Mouse (Mus musculus) hindbrain, postnatal 0 days (tissue): ENCODE data around the gene Rps12. TPM values are rescaled to one million over a fixed set of nuclear protein-coding genes. Genes with fewer than 3 reads are reported as not detected.

Source experiments
- ATAC-seq: fragments of 200-750 bp; cut with Nextera tagmentation; 2 replicates; pipeline ENCODE4 v1.8.0; 2017; ENCODE audit warnings: mild to moderate bottlenecking, moderate TSS enrichment, moderate library complexity
- DNase-seq: peaks from one replicate; pipeline ENCODE4 v3.0.0-alpha.2; 2015; ENCODE audit warnings: low spot score
- H3K27ac ChIP-seq: fragments of 300-500 bp; sonication (generic); 2 replicates; pipeline ENCODE4 v1.5.1; 2014; ENCODE audit warnings: mild to moderate bottlenecking
- H3K27me3 ChIP-seq: fragments of 300-500 bp; sonication (generic); 2 replicates; pipeline ENCODE4 v1.6.1; 2014; ENCODE audit warnings: low read length, mixed read lengths; ENCODE audit not compliant: insufficient read depth
- H3K36me3 ChIP-seq: fragments of 300-500 bp; sonication (generic); 2 replicates; pipeline ENCODE4 v1.6.1; 2014; ENCODE audit warnings: low read length, mixed read lengths; ENCODE audit not compliant: insufficient read depth
- H3K4me1 ChIP-seq: fragments of 300-500 bp; sonication (generic); 2 replicates; pipeline ENCODE4 v1.6.1; 2014; ENCODE audit warnings: antibody characterized with exemption, low read length, mixed read lengths; ENCODE audit not compliant: insufficient read depth
- H3K4me2 ChIP-seq: fragments of 300-500 bp; sonication (generic); 2 replicates; pipeline ENCODE4 v1.6.1; 2014; ENCODE audit warnings: low read depth, mild to moderate bottlenecking, low read length, moderate library complexity, mixed read lengths
- H3K4me3 ChIP-seq: fragments of 300-500 bp; sonication (generic); 2 replicates; pipeline ENCODE4 v1.5.1; 2014; ENCODE audit warnings: low read length
- H3K9ac ChIP-seq: fragments of 300-500 bp; sonication (generic); replicated peaks from 2 replicates; pipeline ENCODE4 v1.6.1; 2014; ENCODE audit warnings: mild to moderate bottlenecking, low read length, moderate library complexity, mixed read lengths
- H3K9me3 ChIP-seq: fragments of 300-500 bp; sonication (generic); 2 replicates; pipeline ENCODE4 v1.6.1; 2016; ENCODE audit warnings: low read length, mixed read lengths
- CTCF ChIP-seq: IDR thresholded peaks from 2 replicates; pipeline ENCODE4 v1.5.1; 2016; ENCODE audit warnings: antibody characterized with exemption, control low read depth, low read depth
- WGBS: fragments of 180-500 bp; shearing (Covaris S2); extraction: QIAGEN DNeasy Blood & Tissue Kit; methylation state at CpG from one replicate; pipeline ENCODE4 v1.1.7; 2014; 5-methylcytosine and 5-hydroxymethylcytosine counted together
- polyA plus RNA-seq: library from polyadenylated mRNA; unstranded; fragments of >200 nt; fragmentation: Nextera tagmentation; extraction: Ambion mirVana; gene quantifications from 2 replicates; pipeline ENCODE4 v1.2.1, GENCODE M21; 2015
- total RNA-seq: library from RNA; depleted of rRNA; stranded (reverse); fragments of >200 nt; gene quantifications from 2 replicates; pipeline ENCODE4 v1.2.3, GENCODE M21; 2014; rRNA removed

Rps12 gene
- total and polyA plus RNA-seq, 2 experiments from 2014 or later, result 135 to 2,499 TPM

DNA sequence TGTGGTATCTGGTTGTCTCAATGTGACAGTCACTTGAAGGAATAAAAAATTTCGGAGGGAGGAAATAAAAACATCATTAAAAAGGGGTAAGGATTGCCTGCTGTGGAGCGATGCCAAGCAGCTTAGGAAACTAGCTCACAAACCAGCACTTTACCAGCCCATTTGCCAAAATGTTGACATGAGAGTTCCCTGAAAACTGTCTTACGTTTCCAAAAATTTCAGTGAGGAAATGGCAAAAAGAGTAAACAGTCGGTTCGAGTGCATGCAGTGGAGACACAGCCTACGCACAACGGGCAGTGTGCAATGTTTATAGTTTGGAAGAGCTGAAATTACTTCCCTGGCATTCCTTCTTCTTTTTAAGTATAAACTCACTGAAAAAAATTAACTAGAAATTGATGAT lies 32.9 kb downstream of the Rps12 start:
- Histone ChIP-seq H3K27ac (no peak overlapping the region), H3K36me3 (no peaks in the 10 kb centered on the region), H3K27me3 (no peaks in the 10 kb centered on the region), H3K4me1 (no peaks in the 10 kb centered on the region), H3K9ac (no peak overlapping the region), H3K9me3 (no peaks in the 10 kb centered on the region), H3K4me2 (no peak overlapping the region), H3K4me3 (no peak overlapping the region)
- 78% methylated on average over 7 of the region's 7 CpGs for WGBS
- no peak for TF ChIP-seq CTCF
- ATAC-seq (no peak), DNase-seq (no peak)

Other genes starting within 250 kb of the Rps12 start
- gene Slc18b1, start 9.7 kb upstream of the Rps12 start, total RNA-seq, result 15.3 and 21.7 TPM in 2 replicates
- gene Slc18b1, start 9.7 kb upstream of the Rps12 start, polyA plus RNA-seq, result 13.5 and 17.4 TPM in 2 replicates
- 0.11 and 0.16 TPM in 2 replicates for gene Vnn3, start 64.2 kb upstream of the Rps12 start, total RNA-seq
- gene Vnn3, start 64.2 kb upstream of the Rps12 start, polyA plus RNA-seq, result 0.10 TPM in 1 of 2 replicates, not detected in the other
- gene Vnn1, start 107.4 kb upstream of the Rps12 start, total RNA-seq, result 0.89 TPM in 1 of 2 replicates, not detected in the other
- gene Vnn1, start 107.4 kb upstream of the Rps12 start, polyA plus RNA-seq, result 0.73 and 1.1 TPM in 2 replicates
- not detected in 2 replicates for gene Taar1, start 133.1 kb upstream of the Rps12 start, total RNA-seq
- gene Taar1, start 133.1 kb upstream of the Rps12 start, polyA plus RNA-seq, result not detected in 2 replicates
- not detected in 2 replicates for gene Taar2, start 151.3 kb upstream of the Rps12 start, total RNA-seq
- gene Taar2, start 151.3 kb upstream of the Rps12 start, polyA plus RNA-seq, result 0.33 TPM in 1 of 2 replicates, not detected in the other
- 0.21 TPM in 1 of 2 replicates, not detected in the other for gene Taar3, start 162.3 kb upstream of the Rps12 start, total RNA-seq
- gene Taar3, start 162.3 kb upstream of the Rps12 start, polyA plus RNA-seq, result not detected in 2 replicates
- not detected in 2 replicates for gene Taar4, start 173.2 kb upstream of the Rps12 start, total RNA-seq
- not detected in 2 replicates for gene Taar4, start 173.2 kb upstream of the Rps12 start, polyA plus RNA-seq
- gene Taar5, start 183.4 kb upstream of the Rps12 start, total RNA-seq, result not detected in 2 replicates
- gene Taar5, start 183.4 kb upstream of the Rps12 start, polyA plus RNA-seq, result not detected in 2 replicates
- gene Taar6, start 198.4 kb upstream of the Rps12 start, total RNA-seq, result not detected in 2 replicates
- gene Taar6, start 198.4 kb upstream of the Rps12 start, polyA plus RNA-seq, result not detected in 2 replicates
- not detected in 2 replicates for gene Taar7a, start 206.2 kb upstream of the Rps12 start, total RNA-seq
- gene Taar7a, start 206.2 kb upstream of the Rps12 start, polyA plus RNA-seq, result not detected in 2 replicates
- not detected in 2 replicates for gene Taar7b, start 212.7 kb upstream of the Rps12 start, total RNA-seq
- not detected in 2 replicates for gene Taar7b, start 212.7 kb upstream of the Rps12 start, polyA plus RNA-seq
- not detected in 2 replicates for gene Taar7d, start 239.9 kb upstream of the Rps12 start, total RNA-seq
- not detected in 2 replicates for gene Taar7d, start 239.9 kb upstream of the Rps12 start, polyA plus RNA-seq